Mouse (Mus musculus): ENCODE measurements at regions not wholly inside any gene's neighbourhood (a gene's known extent, or its start where the extent isn't known, plus 50 kb on each side); places are given as distances from the start of the nearest gene placed in this dataset.

DNA sequence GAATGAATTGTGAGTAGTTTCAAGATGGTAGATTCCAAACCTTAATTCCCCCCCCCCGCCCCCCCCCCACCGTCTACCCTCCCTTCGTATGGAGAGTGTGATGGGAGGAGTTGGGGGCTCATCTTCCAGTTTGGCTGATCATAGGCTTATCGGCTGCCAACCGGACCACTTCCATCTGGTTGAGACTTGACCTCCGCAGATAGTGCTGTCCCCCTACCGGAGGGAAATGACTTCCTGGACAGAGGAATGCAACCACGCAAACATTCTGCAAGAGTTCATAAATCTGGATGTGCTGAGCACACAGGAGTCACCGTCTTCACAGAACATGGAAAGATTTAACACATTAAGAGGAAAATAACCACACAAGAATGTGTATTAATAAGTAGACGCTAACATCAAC, 62.2 kb upstream of the Sox13 start:
- intact Hi-C loops (cut with DNase I) = no loop called here
- DNase-seq (ENCODE audit: low spot score in 2 of 2) = no peak

DNA sequence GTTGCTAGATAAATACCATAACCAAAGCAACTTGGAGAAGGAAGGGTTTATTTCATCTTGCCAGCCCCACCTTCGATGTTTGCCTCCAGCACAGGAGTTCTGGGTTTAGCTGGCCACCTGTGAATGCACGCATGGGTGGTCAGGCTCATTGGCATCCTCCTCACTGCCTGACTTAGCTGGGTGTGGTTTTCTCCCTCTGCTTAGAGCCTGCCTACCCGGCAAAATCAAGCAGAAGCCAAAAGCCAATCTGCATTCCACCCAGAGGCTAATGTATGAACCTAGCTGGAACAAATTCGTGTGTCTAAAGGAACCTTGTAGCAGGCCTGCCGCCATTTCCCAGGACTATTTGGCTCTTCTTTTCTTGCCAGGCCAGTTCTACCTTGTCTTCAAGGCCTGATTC, 58.7 kb upstream of the Sox13 start:
- no peak for DNase-seq (ENCODE audit: low spot score in 2 of 2)
- intact Hi-C loops (cut with DNase I) = no loop called here

GRCm38 (mm10) chr1:133474546-133474945, 50.4 kb upstream of the Sox13 start:
- no peak for DNase-seq (ENCODE audit: low spot score in 2 of 2)
- intact Hi-C loops (cut with DNase I) = no loop called here

Measured in left cerebral cortex, postnatal 14 days (tissue).